ENCODE assay signal across 21 mouse cellular contexts in genomic region chr6:138011955-138012354, GRCm38 (mm10).
"Had no signal": no experiment of that assay in that cellular context is flagged by ENCODE, and none has a peak within 500 bp of the region (broad histone marks: within the 10 kb centered on the region; RNA-seq: fewer than 3 reads in every experiment).

No protein-coding gene starts in this region.

- DNase-seq: liver, embryonic 13.5 days; liver, postnatal 0 days; lung, adult 2 months; lung, postnatal 14 days; lung, postnatal 36 days; right cerebral cortex, postnatal 14 days; thymus, adult 2 months; thymus, postnatal 25 days; thymus, postnatal 4 days had no signal

- ATAC-seq: liver, postnatal 0 days; lung, postnatal 0 days; midbrain, embryonic 13.5 days; midbrain, embryonic 16.5 days had no signal

- H3K27ac ChIP-seq: liver, embryonic 13.5 days; liver, embryonic 15.5 days; lung, embryonic 15.5 days; macrophage; midbrain, embryonic 10.5 days; midbrain, embryonic 13.5 days; stomach, embryonic 15.5 days; stomach, postnatal 0 days had no signal

- H3K4me3 ChIP-seq: liver, embryonic 13.5 days; liver, embryonic 15.5 days; lung, embryonic 15.5 days; megakaryocyte, embryonic 14.5 days; midbrain, embryonic 10.5 days; midbrain, embryonic 13.5 days; myocyte; stomach, embryonic 15.5 days had no signal

- H3K9ac ChIP-seq: liver, embryonic 13.5 days; liver, embryonic 15.5 days; liver, postnatal 0 days; lung, embryonic 15.5 days; midbrain, embryonic 13.5 days; stomach, embryonic 15.5 days had no signal

- H3K36me3 ChIP-seq: liver, embryonic 13.5 days; liver, embryonic 15.5 days; lung, embryonic 15.5 days; midbrain, embryonic 10.5 days; midbrain, embryonic 13.5 days; stomach, embryonic 15.5 days had no signal

- H3K4me2 ChIP-seq: liver, embryonic 11.5 days; liver, embryonic 13.5 days; liver, embryonic 15.5 days; lung, embryonic 15.5 days; midbrain, embryonic 13.5 days; stomach, embryonic 15.5 days had no signal

- H3K9me3 ChIP-seq: liver, embryonic 13.5 days; liver, embryonic 15.5 days; lung, embryonic 15.5 days; midbrain, embryonic 10.5 days; midbrain, embryonic 13.5 days; stomach, embryonic 15.5 days had no signal

- H3K4me1 ChIP-seq: liver, embryonic 13.5 days; liver, embryonic 15.5 days; lung, embryonic 15.5 days; megakaryocyte, embryonic 14.5 days; midbrain, embryonic 10.5 days; midbrain, embryonic 13.5 days; stomach, embryonic 15.5 days had no signal

- H3K27me3 ChIP-seq: liver, embryonic 13.5 days; liver, embryonic 15.5 days; lung, embryonic 15.5 days; megakaryocyte, embryonic 14.5 days; midbrain, embryonic 13.5 days; stomach, embryonic 15.5 days had no signal
